Mouse (Mus musculus) sigmoid colon, adult 10 weeks (tissue): ENCODE results near the gene Sbp. TPM values are rescaled to one million over a fixed set of nuclear protein-coding genes. Genes with fewer than 3 reads are reported as not detected.

ENCODE experiments used
- polyA plus RNA-seq: library from polyadenylated mRNA; stranded (reverse); fragments of 350-450 nt; fragmentation: Illumina TruSeq; extraction: RNeasy Lipid Tissue Mini Kit (QIAGEN cat#74804); gene quantifications from one replicate; pipeline ENCODE4 v1.2.3, GENCODE M21; 2014; ENCODE audit warnings: low read depth, low replicate concordance

The Sbp gene
- not detected for polyA plus RNA-seq

GRCm38 (mm10) chr17:23941372-23941771 lies at the start of gene Sbp:
Sbp (plus strand) TSS chr17:23941672.

GRCm38 (mm10) chr17:23917158-23917557 lies 24.3 kb upstream of the Sbp start, which contains the start of gene Dcpp3:
Dcpp3 (plus strand) TSS chr17:23917458.

GRCm38 (mm10) chr17:23955174-23955573 lies 13.7 kb downstream of the Sbp start, which contains the start of gene Sbpl:
Sbpl (minus strand) TSS chr17:23955274.

GRCm38 (mm10) chr17:23980297-23980909 lies 38.9 kb downstream of the Sbp start, which contains the start of gene Prss30:
Prss30 (minus strand) TSS chr17:23980566.

Other genes starting within 250 kb of the Sbp start
- not detected for gene 1520401A03Rik, start 218.9 kb upstream of the Sbp start, polyA plus RNA-seq
- gene Pkmyt1, start 215.3 kb upstream of the Sbp start, polyA plus RNA-seq = 2.1 TPM
- 20.3 TPM for gene Paqr4, start 200.8 kb upstream of the Sbp start, polyA plus RNA-seq
- 0.41 TPM for gene Kremen2, start 195.8 kb upstream of the Sbp start, polyA plus RNA-seq
- 1.2 TPM for gene Flywch1, start 170.1 kb upstream of the Sbp start, polyA plus RNA-seq
- 1.5 TPM for gene Flywch2, start 155.6 kb upstream of the Sbp start, polyA plus RNA-seq
- gene Srrm2, start 151.1 kb upstream of the Sbp start, polyA plus RNA-seq = 275 TPM
- 15.1 TPM for gene Elob, start 112.5 kb upstream of the Sbp start, polyA plus RNA-seq
- not detected for gene Prss33, start 105.6 kb upstream of the Sbp start, polyA plus RNA-seq
- 115 TPM for gene Prss32, start 97.8 kb upstream of the Sbp start, polyA plus RNA-seq
- gene Prss41, start 97.5 kb upstream of the Sbp start, polyA plus RNA-seq = 1.9 TPM
- gene Prss21, start 73.6 kb upstream of the Sbp start, polyA plus RNA-seq = not detected
- not detected for gene Dcpp1, start 60.8 kb upstream of the Sbp start, polyA plus RNA-seq
- not detected for gene Dcpp2, start 60.8 kb upstream of the Sbp start, polyA plus RNA-seq
- gene Dcpp3, start 24.2 kb upstream of the Sbp start, polyA plus RNA-seq = not detected
- not detected for gene Sbpl, start 13.6 kb downstream of the Sbp start, polyA plus RNA-seq
- gene Prss30, start 38.9 kb downstream of the Sbp start, polyA plus RNA-seq = 32.7 TPM
- gene Prss22, start 56.4 kb downstream of the Sbp start, polyA plus RNA-seq = not detected
- gene Prss27, start 96.5 kb downstream of the Sbp start, polyA plus RNA-seq = not detected
- 96.7 TPM for gene Kctd5, start 131.8 kb downstream of the Sbp start, polyA plus RNA-seq
- 58.3 TPM for gene Pdpk1, start 209.3 kb downstream of the Sbp start, polyA plus RNA-seq
- 1.7 TPM for gene Amdhd2, start 222.1 kb downstream of the Sbp start, polyA plus RNA-seq
- 41.7 TPM for gene Atp6v0c, start 228.0 kb downstream of the Sbp start, polyA plus RNA-seq